Comparison of ENCODE assay signal across 8 mouse cellular contexts in the genomic region with DNA sequence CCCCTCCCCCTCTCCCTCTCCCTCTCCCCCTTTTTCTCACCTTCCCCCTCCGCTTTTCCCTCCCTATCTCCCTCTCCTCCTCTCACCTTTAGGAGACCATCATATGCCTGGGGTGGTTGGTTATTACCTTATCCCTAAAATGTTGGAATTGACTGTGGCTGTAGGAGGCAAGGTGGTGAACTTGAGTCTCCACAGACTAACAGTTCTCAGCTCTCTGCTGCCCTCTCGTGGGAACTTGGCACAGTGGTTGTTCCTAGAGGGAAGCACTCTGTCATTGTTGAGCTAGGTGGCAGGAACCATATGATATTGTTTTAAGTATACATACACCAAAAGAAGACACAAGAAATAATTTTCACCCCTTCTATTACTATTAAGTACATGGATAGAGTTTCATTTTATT.
DNase-seq lines count a peak whose midpoint lies in the region; ATAC-seq and TF ChIP-seq lines count a peak whose summit lies in the region.

No protein-coding gene starts in this region.

- no peaks in the 10 kb centered on the region for H3K36me3 ChIP-seq in ES-E14 (ENCODE audit: control insufficient read depth, insufficient read depth, low read length, poor library complexity, severe bottlenecking)
- H3K36me3 ChIP-seq in lung, embryonic 16.5 days (ENCODE audit: control insufficient read depth, insufficient read depth, low read length), result no peaks in the 10 kb centered on the region

- DNase-seq in ES-E14 (ENCODE audit: low read depth, low spot score), result peak; percentile 69
- peak; percentile 82 for DNase-seq in adrenal gland, postnatal 14 days
- DNase-seq in embryo, embryonic 9.5 days (ENCODE audit: extremely low spot score), result peak; percentile 51
- peak; percentile 69 to 86 for DNase-seq in heart, postnatal 10 days
- DNase-seq in layer of hippocampus, adult 2 months (ENCODE audit: low spot score in 2 of 2), result peak; percentile 57 to 87
- DNase-seq in right cerebral cortex, adult 2 months (ENCODE audit: low spot score in 2 of 2), result peak; percentile 76 to 92

- H3K9ac ChIP-seq in ES-E14 (ENCODE audit: insufficient read depth, low read depth, low read length, poor library complexity, severe bottlenecking), result no peak overlapping the region
- H3K9ac ChIP-seq in lung, embryonic 16.5 days (ENCODE audit: low read length), result no peak overlapping the region

- no peak overlapping the region for H3K4me2 ChIP-seq in lung, embryonic 16.5 days (ENCODE audit: low read depth, low read length)

- ATAC-seq in lung, embryonic 16.5 days (ENCODE audit: low read depth), result peak; percentile 38; the same call in 1 of the 2 replicates
- ATAC-seq in erythroid progenitor cell, adult 5-6 weeks (replicated peaks; ENCODE audit: low FRiP score, poor library complexity, severe bottlenecking), result no peak

- in situ Hi-C loops in ES-E14 (cut with MboI; ENCODE audit: low sequenced_read_pairs in 2 of 2, unreplicated experiment in 2 of 2), result no loop called here

- TF ChIP-seq CTCF in layer of hippocampus, adult 2 months (conservative IDR thresholded peaks at IDR 0.05), result peak; percentile 87

- H3K4me3 ChIP-seq in ES-E14 (ENCODE audit: insufficient read depth in 1 of 2, low read depth in 1 of 2, low read length in 2 of 2, poor library complexity in 1 of 2, severe bottlenecking in 1 of 2), result no peak overlapping the region
- H3K4me3 ChIP-seq in layer of hippocampus, adult 2 months, result no peak overlapping the region
- no peak overlapping the region for H3K4me3 ChIP-seq in lung, embryonic 16.5 days (ENCODE audit: low read length)

- H3K4me1 ChIP-seq in ES-E14 (ENCODE audit: control insufficient read depth in 2 of 2, insufficient read depth in 2 of 2, low read length in 2 of 2, poor library complexity in 1 of 2), result no peaks in the 10 kb centered on the region
- H3K4me1 ChIP-seq in lung, embryonic 16.5 days (replicated peaks; ENCODE audit: control insufficient read depth, insufficient read depth, low read length), result no peaks in the 10 kb centered on the region

- WGBS in lung, embryonic 16.5 days, result 11% methylated on average over 2 of the region's 2 CpGs

- H3K27me3 ChIP-seq in lung, embryonic 16.5 days (ENCODE audit: control insufficient read depth, insufficient read depth, low read depth, low read length), result no peaks in the 10 kb centered on the region

- no peak overlapping the region for H3K27ac ChIP-seq in ES-E14 (ENCODE audit: insufficient read depth, low read depth, low read length, poor library complexity, severe bottlenecking)
- H3K27ac ChIP-seq in layer of hippocampus, adult 2 months, result no peak overlapping the region
- no peak overlapping the region for H3K27ac ChIP-seq in lung, embryonic 16.5 days (ENCODE audit: low read length)

- intact Hi-C loops in heart, postnatal 10 days (cut with DNase I), result loop anchor here (2.0 to 5.0 kb wide), 2 partner anchors 308 to 525 kb away; no protein-coding TSS in a partner anchor

- H3K9me3 ChIP-seq in ES-E14 (ENCODE audit: control insufficient read depth, insufficient read depth, low read depth, low read length), result no peaks in the 10 kb centered on the region
- H3K9me3 ChIP-seq in lung, embryonic 16.5 days (ENCODE audit: control insufficient read depth, low read length), result no peaks in the 10 kb centered on the region

TF ChIP-seq in ES-E14, 5 proteins besides CTCF, POLR2A, EP300 and RAD21:
- TF ChIP-seq MAFK (IDR thresholded peaks at IDR 0.05; ENCODE audit: insufficient read depth, low read depth, low read length) (no peak), ZNF384 (IDR thresholded peaks at IDR 0.05; ENCODE audit: low read depth, low read length) (no peak), HCFC1 (IDR thresholded peaks at IDR 0.05; ENCODE audit: borderline replicate concordance, insufficient read depth, low read length) (no peak), ZC3H11A (IDR thresholded peaks at IDR 0.05; ENCODE audit: borderline replicate concordance, low read depth, low read length) (peak; percentile 92)
